Mouse (Mus musculus) adrenal gland (tissue): Measurements from ENCODE around the gene 4933411K16Rik.
"Not testable (repeated sequence)": the region's sequence is repeated elsewhere in the genome, so short reads cannot be mapped to it uniquely, and the experiment has no call there.

Experiments used
- intact Hi-C: fragments of 180-260 bp; cut with DNase I; formaldehyde crosslinking; loops from one replicate; pipeline ENCODE4 v1.15.1; 2025

4933411K16Rik gene

GRCm38 (mm10) chr19:42075051-42075450 lies 23.0 kb downstream of the 4933411K16Rik start:
- intact Hi-C loops, result no loop called here

GRCm38 (mm10) chr19:42075992-42076391 lies 23.9 kb downstream of the 4933411K16Rik start:
- intact Hi-C loops, result no loop called here

- intact Hi-C loops, result no loop called here
Measured at GRCm38 (mm10) chr19:42078566-42078965, 26.5 kb downstream of the 4933411K16Rik start.

GRCm38 (mm10) chr19:42079006-42079405 lies 27.0 kb downstream of the 4933411K16Rik start:
- intact Hi-C loops, result no loop called here

GRCm38 (mm10) chr19:42079950-42080349 lies 27.9 kb downstream of the 4933411K16Rik start:
- intact Hi-C loops, result no loop called here

GRCm38 (mm10) chr19:42080469-42080868 lies 28.4 kb downstream of the 4933411K16Rik start:
- intact Hi-C loops, result no loop called here

- intact Hi-C loops, result not testable (repeated sequence)
Measured at GRCm38 (mm10) chr19:42081613-42082012, 29.6 kb downstream of the 4933411K16Rik start.

- intact Hi-C loops, result no loop called here
Measured at GRCm38 (mm10) chr19:42085690-42086089, 33.6 kb downstream of the 4933411K16Rik start.

- intact Hi-C loops, result no loop called here
Measured at GRCm38 (mm10) chr19:42086166-42086565, 34.1 kb downstream of the 4933411K16Rik start, which contains the start of gene Morn4. Gene Morn4, minus strand, starts transcription at chr19:42086357.

- intact Hi-C loops, result no loop called here
Measured at GRCm38 (mm10) chr19:42089103-42089747, 37.2 kb downstream of the 4933411K16Rik start.

GRCm38 (mm10) chr19:42089748-42090595 lies 37.9 kb downstream of the 4933411K16Rik start, which contains the start of gene Pi4k2a:
Gene Pi4k2a, plus strand, starts transcription at chr19:42090470.
- intact Hi-C loops, result loop anchor here (5.0 kb wide), 1 partner anchor 37 kb away; the partner anchor contains the start of gene Avpi1

- intact Hi-C loops, result loop anchor here (5.0 kb wide), 1 partner anchor 37 kb away; the partner anchor contains the start of gene Avpi1
Measured at GRCm38 (mm10) chr19:42090637-42091141, 38.6 kb downstream of the 4933411K16Rik start.

GRCm38 (mm10) chr19:42099406-42099805 lies 47.4 kb downstream of the 4933411K16Rik start:
- intact Hi-C loops, result no loop called here
